Comparison of ENCODE assay signal across 14 mouse cellular contexts in genomic region chr1:64970685-64971084, GRCm38 (mm10). TPM values are rescaled to one million over a fixed set of nuclear protein-coding genes. Genes with fewer than 3 reads are reported as not detected.
DNase-seq lines count a peak whose midpoint lies in the region; ATAC-seq and TF ChIP-seq lines count a peak whose summit lies in the region.
"Had no signal": no experiment of that assay in that cellular context is flagged by ENCODE, and none has a peak within 500 bp of the region (broad histone marks: within the 10 kb centered on the region; RNA-seq: fewer than 3 reads in every experiment).

No protein-coding gene starts in this region.

- H3K36me3 ChIP-seq in kidney, postnatal 0 days (ENCODE audit: insufficient read depth, low read length) = no peaks in the 10 kb centered on the region
- H3K36me3 ChIP-seq in lung, postnatal 0 days (ENCODE audit: insufficient read depth, low read length) = no peaks in the 10 kb centered on the region
- no peaks in the 10 kb centered on the region for H3K36me3 ChIP-seq in splenic B cell, adult 2 months (ENCODE audit: control insufficient read depth, insufficient read depth, low read length, poor library complexity, severe bottlenecking)
- H3K36me3 ChIP-seq in midbrain, embryonic 15.5 days (replicated peaks) = no peaks in the 10 kb centered on the region
- H3K36me3 ChIP-seq: G1E; liver, embryonic 13.5 days; neural tube, embryonic 12.5 days had no signal

- no peak overlapping the region for H3K27ac ChIP-seq in kidney, postnatal 0 days
- no peak overlapping the region for H3K27ac ChIP-seq in lung, postnatal 0 days (ENCODE audit: low read length)
- H3K27ac ChIP-seq in midbrain, embryonic 15.5 days = no peak overlapping the region
- H3K27ac ChIP-seq: liver, embryonic 13.5 days; neural tube, embryonic 12.5 days had no signal

- no peak overlapping the region for H3K9ac ChIP-seq in kidney, postnatal 0 days (ENCODE audit: low read depth, low read length)
- no peak overlapping the region for H3K9ac ChIP-seq in lung, postnatal 0 days (replicated peaks; ENCODE audit: low read depth)
- no peak overlapping the region for H3K9ac ChIP-seq in midbrain, embryonic 15.5 days
- H3K9ac ChIP-seq: liver, embryonic 13.5 days; neural tube, embryonic 12.5 days had no signal

- no peak for ATAC-seq in kidney, postnatal 0 days (replicated peaks; ENCODE audit: low FRiP score, low read depth)
- peak; percentile 80 for ATAC-seq in lung, postnatal 0 days
- no peak for ATAC-seq in midbrain, embryonic 15.5 days (replicated peaks)
- ATAC-seq: intestine, postnatal 0 days had no signal

- TF ChIP-seq CTCF in kidney, postnatal 0 days (IDR thresholded peaks at IDR 0.05; ENCODE audit: low read depth) = no peak
- TF ChIP-seq CTCF in lung, postnatal 0 days (IDR thresholded peaks at IDR 0.05) = no peak

- WGBS in kidney, postnatal 0 days = 59% methylated on average over 5 of the region's 5 CpGs
- 36% methylated on average over 5 of the region's 5 CpGs for whole genome bisulfite sequencing in lung, postnatal 0 days
- WGBS in midbrain, embryonic 15.5 days = 83% methylated on average over 5 of the region's 5 CpGs

- no peaks in the 10 kb centered on the region for H3K27me3 ChIP-seq in kidney, postnatal 0 days (ENCODE audit: insufficient read depth, low read length)
- no peaks in the 10 kb centered on the region for H3K27me3 ChIP-seq in lung, postnatal 0 days (replicated peaks; ENCODE audit: insufficient read depth, low read length)
- no peaks in the 10 kb centered on the region for H3K27me3 ChIP-seq in splenic B cell, adult 2 months (ENCODE audit: control insufficient read depth, insufficient read depth, low read length, poor library complexity, severe bottlenecking)
- no peaks in the 10 kb centered on the region for H3K27me3 ChIP-seq in midbrain, embryonic 15.5 days (replicated peaks)
- H3K27me3 ChIP-seq: liver, embryonic 13.5 days; neural tube, embryonic 12.5 days had no signal

- no peak overlapping the region for H3K4me2 ChIP-seq in kidney, postnatal 0 days (ENCODE audit: low read length)
- H3K4me2 ChIP-seq in lung, postnatal 0 days (replicated peaks; ENCODE audit: low read depth, low read length) = no peak overlapping the region
- no peak overlapping the region for H3K4me2 ChIP-seq in midbrain, embryonic 15.5 days
- H3K4me2 ChIP-seq: liver, embryonic 13.5 days; neural tube, embryonic 12.5 days had no signal

- H3K4me3 ChIP-seq in kidney, postnatal 0 days (replicated peaks; ENCODE audit: low read depth, low read length) = no peak overlapping the region
- no peak overlapping the region for H3K4me3 ChIP-seq in lung, postnatal 0 days (ENCODE audit: low read depth, low read length)
- H3K4me3 ChIP-seq in midbrain, embryonic 15.5 days = no peak overlapping the region
- H3K4me3 ChIP-seq: liver, embryonic 13.5 days; neural tube, embryonic 12.5 days had no signal

- peak; percentile 68; the same call in 1 of the 2 replicates for TF ChIP-seq EP300 in lung, postnatal 0 days (IDR thresholded peaks at IDR 0.05)

- H3K9me3 ChIP-seq in kidney, postnatal 0 days (replicated peaks; ENCODE audit: low read length) = no peaks in the 10 kb centered on the region
- no peaks in the 10 kb centered on the region for H3K9me3 ChIP-seq in lung, postnatal 0 days (ENCODE audit: low read length)
- no peaks in the 10 kb centered on the region for H3K9me3 ChIP-seq in midbrain, embryonic 15.5 days
- H3K9me3 ChIP-seq: G1E; liver, embryonic 13.5 days; neural tube, embryonic 12.5 days had no signal

- DNase-seq in kidney, postnatal 0 days (ENCODE audit: low spot score) = peak; percentile 7
- no peak for DNase-seq in kidney, postnatal 10 days
- peak; percentile 60 for DNase-seq in CD4-positive, CD25-positive, alpha-beta regulatory T cell, adult 2 months (ENCODE audit: low read depth, low spot score)
- DNase-seq in lung, postnatal 0 days (ENCODE audit: low spot score) = peak; percentile 34
- peak; percentile 42 for DNase-seq in splenic B cell, adult 2 months (ENCODE audit: low read depth, low spot score)
- DNase-seq in cerebellum, adult 11 months = no peak
- no peak for DNase-seq in urinary bladder, adult 2 months (ENCODE audit: low spot score)
- DNase-seq: heart, postnatal 36 days; liver, embryonic 13.5 days; retina, postnatal 1 day had no signal

- no peaks in the 10 kb centered on the region for H3K4me1 ChIP-seq in kidney, postnatal 0 days (replicated peaks; ENCODE audit: insufficient read depth, low read length)
- H3K4me1 ChIP-seq in lung, postnatal 0 days (ENCODE audit: insufficient read depth, low read depth, low read length) = no peaks in the 10 kb centered on the region
- H3K4me1 ChIP-seq in midbrain, embryonic 15.5 days = no peaks in the 10 kb centered on the region
- H3K4me1 ChIP-seq: liver, embryonic 13.5 days had no signal

RNA-seq across cellular contexts. Expression of gene Plekhm3, which starts 14.1 kb away (rescaled TPM):
- polyA plus RNA-seq in kidney, postnatal 0 days (2015; fragmentation: Nextera tagmentation; extraction: Ambion mirVana) = 3.5 and 4.0 TPM in 2 replicates
- polyA plus RNA-seq in lung, postnatal 0 days (2015; fragmentation: Nextera tagmentation; extraction: Ambion mirVana) = 4.7 and 5.8 TPM in 2 replicates
- 4.1 and 5.2 TPM in 2 replicates for polyA plus RNA-seq in urinary bladder, adult 2 months (2012; rRNA removed)
- polyA plus RNA-seq in midbrain, embryonic 15.5 days (2015; fragmentation: Nextera tagmentation; extraction: Ambion mirVana) = 12.4 and 12.5 TPM in 2 replicates

Comparison
In these comparisons a context has a peak if more than half of its experiments do, and no peak if none do; other contexts are left out.
1. DNase-seq: peak in kidney, postnatal 0 days (single experiment), CD4-positive, CD25-positive, alpha-beta regulatory T cell, adult 2 months (single experiment), lung, postnatal 0 days (single experiment) and splenic B cell, adult 2 months (single experiment); none in kidney, postnatal 10 days (single experiment), cerebellum, adult 11 months (single experiment) and urinary bladder, adult 2 months (single experiment).